Mouse (Mus musculus): ENCODE measurements at regions not wholly inside any gene's neighbourhood (a gene's known extent, or its start where the extent isn't known, plus 50 kb on each side); places are given as distances from the start of the nearest gene placed in this dataset.

DNA sequence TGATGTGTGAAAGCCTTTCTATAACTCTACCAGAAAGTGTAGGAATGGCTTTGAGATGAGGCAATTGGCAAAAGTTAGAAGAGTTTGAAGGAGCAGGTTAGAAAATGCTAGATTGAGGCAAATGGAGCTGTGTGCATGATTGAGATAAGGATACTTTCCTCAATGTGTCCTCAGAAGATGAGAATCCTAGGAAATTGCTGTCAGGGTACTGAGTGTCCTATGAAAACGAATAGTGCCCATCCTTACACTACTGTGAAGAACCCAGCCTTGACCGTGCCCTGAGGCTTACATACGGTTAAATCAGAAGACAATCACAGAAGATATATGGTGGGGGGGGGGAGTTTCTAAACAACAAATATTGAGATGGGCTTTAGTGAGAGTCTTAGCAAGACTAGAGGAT lies 162.8 kb upstream of the Stt3b start:
- no peak for TF ChIP-seq POLR2A (IDR thresholded peaks at IDR 0.05; ENCODE audit: low read depth, low read length)
- no peak for TF ChIP-seq CTCF (IDR thresholded peaks at IDR 0.05; ENCODE audit: borderline replicate concordance, insufficient read depth, low read length)

All from embryonic fibroblast, embryonic 13.5 days (primary cell).